Mouse (Mus musculus) liver, embryonic 12.5 days (tissue): ENCODE measurements around the gene Vdac1. TPM values are rescaled to one million over a fixed set of nuclear protein-coding genes. Genes with fewer than 3 reads are reported as not detected.

ENCODE experiments used
- ATAC-seq: fragments of 200-750 bp; cut with Nextera tagmentation; 2 replicates; pipeline ENCODE4 v1.8.0; 2017; ENCODE audit warnings: moderate number of reproducible peaks, mild to moderate bottlenecking, moderate library complexity
- H3K27ac ChIP-seq: fragments of 300-500 bp; sonication (generic); 2 replicates; pipeline ENCODE4 v1.5.1; 2016; ENCODE audit warnings: mild to moderate bottlenecking
- H3K27me3 ChIP-seq: fragments of 300-500 bp; sonication (generic); replicated peaks from 2 replicates; pipeline ENCODE4 v1.6.1; 2016; ENCODE audit warnings: mild to moderate bottlenecking, moderate library complexity
- H3K36me3 ChIP-seq: fragments of 300-500 bp; sonication (generic); 2 replicates; pipeline ENCODE4 v1.6.1; 2016; ENCODE audit warnings: mild to moderate bottlenecking, moderate library complexity
- H3K4me1 ChIP-seq: fragments of 300-500 bp; sonication (generic); 2 replicates; pipeline ENCODE4 v1.6.1; 2016
- H3K4me2 ChIP-seq: fragments of 300-500 bp; sonication (generic); 2 replicates; pipeline ENCODE4 v1.6.1; 2016; ENCODE audit warnings: mild to moderate bottlenecking, moderate library complexity
- H3K4me3 ChIP-seq: fragments of 300-500 bp; sonication (generic); 2 replicates; pipeline ENCODE4 v1.5.1; 2016; ENCODE audit warnings: mild to moderate bottlenecking, moderate library complexity
- H3K9ac ChIP-seq: fragments of 300-500 bp; sonication (generic); 2 replicates; pipeline ENCODE4 v1.6.1; 2016; ENCODE audit warnings: mild to moderate bottlenecking, moderate library complexity
- H3K9me3 ChIP-seq: fragments of 300-500 bp; sonication (generic); replicated peaks from 2 replicates; pipeline ENCODE4 v1.6.1; 2016; ENCODE audit warnings: mild to moderate bottlenecking, moderate library complexity
- WGBS: fragments of 180-500 bp; shearing (Covaris S2); methylation state at CpG from one replicate; pipeline ENCODE4 v1.1.7; 2016; ENCODE audit not compliant: insufficient replicate concordance; 5-methylcytosine and 5-hydroxymethylcytosine counted together
- polyA plus RNA-seq: library from polyadenylated mRNA; unstranded; fragments of >200 nt; fragmentation: Nextera tagmentation; extraction: Ambion mirVana; gene quantifications from 2 replicates; pipeline ENCODE4 v1.2.1, GENCODE M21; 2016

The Vdac1 gene
- 156 and 159 TPM in 2 replicates for polyA plus RNA-seq

DNA sequence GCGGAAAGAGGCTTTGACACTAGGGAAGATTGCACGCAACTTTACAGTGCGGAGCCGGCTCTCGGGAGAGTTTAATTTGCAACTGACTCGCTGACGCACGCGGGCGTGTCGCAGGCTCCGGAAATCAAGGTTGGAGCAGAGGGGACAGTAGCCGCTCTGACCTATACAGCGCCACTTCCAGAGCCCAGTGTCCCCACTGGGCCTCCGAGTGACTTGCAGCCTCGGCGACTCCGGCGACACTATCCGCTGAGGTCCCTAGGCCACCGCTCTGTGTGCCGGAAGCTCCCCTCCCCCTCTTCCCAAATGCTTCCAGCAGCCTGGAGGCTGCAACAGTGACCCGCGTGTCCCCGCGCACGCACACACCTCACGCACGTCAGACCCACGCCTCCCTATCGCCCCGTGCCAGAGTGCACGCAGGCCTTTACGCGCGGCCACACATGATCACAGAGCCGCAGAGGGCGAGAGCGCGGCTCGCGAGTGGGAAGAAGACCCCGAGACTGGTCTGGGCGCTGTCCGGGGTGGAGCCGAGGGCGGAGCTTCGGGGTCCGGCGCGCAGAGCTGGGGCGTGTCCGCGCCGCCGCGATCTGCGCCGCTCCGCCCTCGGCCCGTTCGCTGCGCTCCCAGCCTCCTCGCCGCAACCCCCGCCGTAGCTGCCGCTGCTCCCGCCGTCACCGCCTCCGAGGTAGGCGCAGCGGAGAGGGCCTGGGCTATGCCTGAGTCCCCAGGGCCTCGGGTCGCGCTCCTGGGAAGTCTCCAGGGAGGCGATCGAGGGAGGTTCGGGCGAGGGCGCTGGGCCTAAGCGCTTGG, at the start of gene Vdac1:
Gene Vdac1 (plus strand): TSS at position 390 of the 807 bp plus-strand sequence.
- Histone ChIP-seq H3K4me3 (peak within 1 kb of the TSS; percentile 91), H3K27ac (peak within 1 kb of the TSS; percentile 92), H3K9me3 (0 out of 2 replicates have a peak, but pooled peaks cover 3% of the 10 kb centered on the region), H3K4me1 (peaks cover 57% of the 10 kb centered on the region), H3K4me2 (peak within 1 kb of the TSS; percentile 92), H3K27me3 (no peaks in the 10 kb centered on the region), H3K36me3 (peaks cover 8% of the 10 kb centered on the region), H3K9ac (peak within 1 kb of the TSS; percentile 98)
- peak; percentile 89 for ATAC-seq
- WGBS: under 1% methylated on average over 84 of the region's 84 CpGs

DNA sequence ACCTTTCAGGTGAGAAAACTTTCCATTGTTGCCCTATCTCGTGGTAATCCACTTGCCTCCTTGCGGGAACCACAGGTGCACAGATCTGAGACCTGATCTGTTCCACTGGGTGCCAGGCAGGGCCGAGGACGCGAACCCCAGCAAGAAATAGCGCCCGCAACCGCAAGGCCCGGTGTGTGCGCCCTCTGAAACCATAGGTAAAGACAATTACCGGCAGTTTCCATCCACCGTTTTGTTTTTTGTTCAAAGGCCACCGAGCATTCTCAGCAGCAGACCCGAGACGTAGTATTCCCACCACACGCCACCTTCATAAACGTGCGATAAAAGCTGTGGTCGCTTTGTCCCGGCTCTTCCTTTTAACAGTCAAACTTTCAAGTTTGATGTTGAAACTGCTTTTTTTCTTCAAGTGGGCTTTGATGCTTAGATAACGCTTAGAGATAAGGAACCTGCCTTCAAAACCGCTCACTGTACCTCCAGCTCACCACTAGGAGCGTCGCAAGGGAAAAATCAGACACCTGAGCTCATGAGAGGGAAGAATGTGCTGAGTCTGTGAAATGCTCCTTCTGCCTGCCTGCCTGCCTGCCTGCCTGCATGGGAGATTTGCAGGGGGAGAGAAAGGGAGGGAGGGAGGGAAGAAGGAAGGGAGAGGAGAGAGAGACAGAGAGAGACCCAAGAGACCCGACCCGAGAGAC, 46.4 kb upstream of the Vdac1 start:
- no peak overlapping the region for H3K4me2 ChIP-seq

DNA sequence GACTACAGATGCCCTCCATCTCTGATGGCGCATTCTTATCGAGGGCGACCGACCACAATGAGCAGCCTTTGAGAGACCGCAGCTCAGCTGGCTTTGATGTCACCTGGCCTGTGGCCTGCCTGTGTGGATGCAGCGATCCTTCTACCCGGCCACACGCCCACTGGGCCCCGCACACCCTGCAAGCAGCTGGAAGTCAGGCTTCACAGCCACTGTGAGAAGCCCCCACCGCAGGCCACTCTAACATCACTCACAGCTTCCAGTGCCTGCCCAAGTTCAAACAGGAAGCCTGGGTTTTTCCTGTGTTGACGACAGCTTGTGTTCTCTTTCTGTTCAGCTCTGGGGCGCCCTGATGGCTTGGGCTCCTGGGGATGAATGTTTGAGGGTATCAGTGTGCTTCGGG, 42.2 kb upstream of the Vdac1 start:
- Histone ChIP-seq H3K36me3 (no peaks in the 10 kb centered on the region), H3K4me3 (no peak overlapping the region), H3K27me3 (peaks cover 29% of the 10 kb centered on the region), H3K4me2 (no peak overlapping the region), H3K9me3 (no peaks in the 10 kb centered on the region), H3K27ac (no peak overlapping the region), H3K4me1 (peaks cover 5% of the 10 kb centered on the region; the same call in 1 of the 2 replicates), H3K9ac (no peak overlapping the region)
- WGBS: 22% methylated on average over 13 of the region's 13 CpGs
- no peak for ATAC-seq

More for the DNA sequence above, 46.4 kb upstream of the Vdac1 start:
- Histone ChIP-seq H3K9me3 (no peaks in the 10 kb centered on the region), H3K9ac (no peak overlapping the region), H3K36me3 (no peaks in the 10 kb centered on the region), H3K27me3 (peaks cover 45% of the 10 kb centered on the region), H3K27ac (no peak overlapping the region), H3K4me1 (peaks cover 5% of the 10 kb centered on the region; the same call in 1 of the 2 replicates), H3K4me3 (no peak overlapping the region)
- ATAC-seq: no peak
- 11% methylated on average over 26 of the region's 26 CpGs for WGBS

DNA sequence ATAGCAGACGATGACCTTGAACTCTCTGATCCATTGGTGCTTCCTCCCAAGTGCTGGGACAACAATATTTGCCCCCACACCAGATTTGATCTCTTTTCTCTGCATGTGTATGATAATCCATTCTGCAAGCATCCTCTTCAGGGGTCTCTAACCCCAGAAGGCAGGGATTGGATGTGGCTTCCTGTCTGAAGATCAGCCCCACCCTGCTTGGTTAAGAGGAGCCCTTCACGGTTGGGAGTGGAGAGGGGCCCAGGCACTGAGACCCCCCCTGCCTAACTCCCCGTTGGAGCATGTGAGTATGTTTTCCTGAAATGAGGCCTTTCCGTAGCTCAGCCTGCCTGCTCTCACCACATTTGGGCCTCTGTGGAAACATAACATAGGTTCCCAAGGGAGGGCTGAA, 41.0 kb upstream of the Vdac1 start:
- Histone ChIP-seq H3K9me3 (no peaks in the 10 kb centered on the region), H3K4me1 (peaks cover 5% of the 10 kb centered on the region; the same call in 1 of the 2 replicates), H3K9ac (no peak overlapping the region), H3K36me3 (no peaks in the 10 kb centered on the region), H3K4me3 (no peak overlapping the region), H3K27me3 (peaks cover 22% of the 10 kb centered on the region), H3K4me2 (no peak overlapping the region), H3K27ac (no peak overlapping the region)
- 62% methylated on average over 4 of the region's 4 CpGs for WGBS
- ATAC-seq: no peak

DNA sequence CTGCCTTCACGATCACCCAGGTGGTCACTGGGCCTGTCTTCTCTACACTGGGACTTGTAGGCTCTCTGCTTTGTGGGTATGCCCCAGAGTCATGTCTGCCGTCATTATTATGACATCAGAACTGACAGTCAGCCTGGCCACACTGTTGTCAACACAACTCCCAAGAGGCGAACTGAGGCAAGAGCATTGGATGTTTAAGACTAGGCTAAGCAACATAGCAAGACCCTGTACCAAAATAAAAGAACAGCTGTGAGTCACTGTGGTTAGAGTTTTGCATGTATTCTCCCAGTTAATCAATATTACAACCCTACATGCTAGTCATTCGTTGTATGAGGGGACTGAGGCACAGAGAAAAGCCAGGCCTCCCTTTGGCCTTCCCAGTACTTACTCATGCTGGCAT, 40.1 kb upstream of the Vdac1 start:
- Histone ChIP-seq H3K27ac (no peak overlapping the region), H3K9me3 (no peaks in the 10 kb centered on the region), H3K4me3 (no peak overlapping the region), H3K27me3 (peaks cover 17% of the 10 kb centered on the region), H3K36me3 (no peaks in the 10 kb centered on the region), H3K9ac (no peak overlapping the region), H3K4me1 (peaks cover 5% of the 10 kb centered on the region; the same call in 1 of the 2 replicates), H3K4me2 (no peak overlapping the region)
- WGBS: 63% methylated on average over 4 of the region's 4 CpGs
- ATAC-seq: no peak

DNA sequence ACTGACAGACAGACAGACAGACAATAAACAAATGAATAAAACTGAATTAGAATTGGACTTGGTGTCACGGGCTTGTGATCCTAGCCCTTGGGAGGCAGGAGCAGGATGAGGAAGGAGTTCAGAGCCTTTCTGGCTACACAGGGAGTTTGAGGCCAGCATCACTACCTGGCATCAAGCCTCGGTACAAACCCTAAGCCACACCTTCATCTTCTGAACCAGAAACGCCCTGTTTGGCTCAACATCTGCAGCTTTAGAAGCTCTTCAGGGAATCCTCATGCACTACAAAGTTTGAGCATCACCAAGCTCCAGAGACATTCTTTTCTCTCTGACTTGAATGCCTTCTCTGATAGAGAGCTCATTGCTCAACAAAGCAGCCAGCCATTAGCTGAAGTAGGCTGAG, 39.1 kb upstream of the Vdac1 start:
- H3K36me3 ChIP-seq: no peaks in the 10 kb centered on the region
- H3K4me1 ChIP-seq: peaks cover 5% of the 10 kb centered on the region; the same call in 1 of the 2 replicates
- no peak overlapping the region for H3K4me3 ChIP-seq
- WGBS: 51% methylated on average over 3 of the region's 3 CpGs
- no peak overlapping the region for H3K4me2 ChIP-seq
- ATAC-seq: no peak
- H3K9me3 ChIP-seq: no peaks in the 10 kb centered on the region
- no peak overlapping the region for H3K27ac ChIP-seq
- H3K9ac ChIP-seq: no peak overlapping the region
- peaks cover 17% of the 10 kb centered on the region for H3K27me3 ChIP-seq

DNA sequence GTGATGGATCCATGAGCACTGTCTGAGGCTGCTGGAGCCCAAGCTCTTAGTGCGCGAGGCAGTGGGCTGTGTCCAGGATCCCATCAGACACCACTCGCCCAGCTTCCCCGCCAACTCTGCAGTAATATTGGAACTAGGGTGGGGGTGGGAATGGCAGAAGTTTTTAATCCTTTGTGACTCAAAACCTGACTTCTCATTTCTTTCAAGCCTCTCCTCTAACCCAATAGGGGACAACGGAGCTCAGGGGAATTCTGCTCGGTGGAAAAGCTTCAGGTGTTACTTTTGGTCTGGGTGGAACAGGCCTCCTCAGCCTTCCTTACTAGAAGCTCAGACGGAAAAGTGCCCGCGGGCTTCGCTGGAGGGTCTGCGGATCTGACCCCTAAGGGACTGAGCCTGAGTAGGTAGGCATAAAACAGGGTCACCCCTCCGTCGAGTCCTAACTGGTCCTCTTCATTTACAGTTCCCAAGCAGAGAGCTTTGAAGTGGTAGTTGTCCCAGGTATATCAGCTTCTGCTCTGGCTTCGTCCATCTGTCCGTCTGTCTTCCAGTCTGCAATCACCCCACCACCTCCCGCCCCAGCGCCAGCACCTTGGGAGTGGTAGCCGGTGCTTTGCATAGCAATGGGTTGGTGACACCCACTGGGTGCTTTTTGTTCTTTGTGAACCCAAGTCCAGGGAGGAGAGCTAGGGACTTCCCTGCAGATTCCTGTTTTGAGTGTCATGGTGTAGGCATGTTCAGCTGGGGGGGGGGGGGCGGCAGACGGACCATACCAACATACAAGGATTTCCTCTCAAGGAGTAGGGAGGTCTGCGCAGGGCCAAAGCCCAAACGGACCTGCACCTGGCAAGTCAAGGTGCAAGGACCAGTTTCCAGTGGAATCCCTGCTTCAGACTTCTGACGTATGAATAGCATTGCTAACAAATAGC, 36.0 kb upstream of the Vdac1 start:
- H3K4me3 ChIP-seq: no peak overlapping the region
- 61% methylated on average over 23 of the region's 23 CpGs for WGBS

DNA sequence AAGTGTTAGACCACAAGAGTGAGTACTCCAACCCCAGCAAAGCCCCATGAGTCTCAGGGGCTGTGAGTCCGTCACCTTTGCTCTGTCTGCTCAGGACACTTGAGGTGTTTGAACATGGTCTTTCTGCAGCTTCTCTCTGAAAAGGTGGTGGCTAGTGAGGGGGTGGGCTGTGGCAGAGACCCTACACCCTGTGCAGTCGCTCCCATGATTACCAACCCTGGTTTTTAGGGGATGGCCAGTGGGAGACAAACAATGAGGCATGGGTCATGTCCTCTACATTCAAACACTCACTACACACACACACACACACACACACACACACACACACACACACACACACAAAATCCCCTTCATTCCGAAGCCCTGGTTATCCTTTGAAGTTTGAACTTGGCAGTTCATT, 33.3 kb upstream of the Vdac1 start:
- no peak overlapping the region for H3K4me2 ChIP-seq
- no peak for ATAC-seq
- H3K4me3 ChIP-seq: no peak overlapping the region
- 38% methylated on average over 3 of the region's 3 CpGs for WGBS
- H3K36me3 ChIP-seq: no peaks in the 10 kb centered on the region
- no peak overlapping the region for H3K9ac ChIP-seq
- no peaks in the 10 kb centered on the region for H3K9me3 ChIP-seq
- no peak overlapping the region for H3K27ac ChIP-seq
- no peaks in the 10 kb centered on the region for H3K4me1 ChIP-seq
- H3K27me3 ChIP-seq: peaks cover 9% of the 10 kb centered on the region

More for the DNA sequence above, 36.0 kb upstream of the Vdac1 start:
- no peak for ATAC-seq
- Histone ChIP-seq H3K36me3 (no peaks in the 10 kb centered on the region), H3K4me2 (no peak overlapping the region), H3K27me3 (peaks cover 8% of the 10 kb centered on the region), H3K9me3 (no peaks in the 10 kb centered on the region), H3K9ac (no peak overlapping the region), H3K4me1 (no peaks in the 10 kb centered on the region), H3K27ac (no peak overlapping the region)

DNA sequence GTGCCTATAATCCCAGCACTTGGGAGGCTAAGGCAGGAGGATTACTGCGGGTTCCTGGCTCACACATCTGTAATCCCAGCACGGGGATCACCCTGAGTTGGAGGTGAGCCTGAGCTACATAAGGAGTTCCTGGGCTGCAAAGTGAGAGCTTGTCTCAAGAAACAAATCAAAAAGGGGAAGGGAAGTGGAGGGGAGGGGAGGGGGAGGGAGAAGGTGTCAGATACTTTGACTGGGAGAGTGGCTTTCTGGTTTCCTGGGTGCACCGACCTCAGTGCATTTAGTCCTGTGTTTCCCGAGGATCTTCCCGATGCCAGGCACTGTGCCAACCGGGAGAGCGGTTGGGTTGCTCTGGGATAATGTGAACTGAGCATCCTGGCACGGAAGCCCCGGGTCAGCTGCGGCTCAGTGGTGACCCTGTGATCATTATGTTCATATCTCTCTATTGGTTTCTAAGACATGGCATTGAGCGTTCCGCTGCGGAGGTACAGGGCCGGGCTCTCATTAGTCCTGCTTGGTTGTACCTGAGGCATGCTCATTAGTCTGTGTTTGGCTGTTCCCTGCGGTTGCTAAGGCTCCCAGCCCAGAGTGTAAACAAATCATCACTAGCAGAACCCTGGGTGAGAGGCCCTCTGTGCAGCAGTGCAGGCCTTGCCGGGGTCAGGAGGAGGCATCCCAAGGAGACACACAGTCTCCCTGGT, 28.1 kb upstream of the Vdac1 start:
- no peak for ATAC-seq
- H3K9me3 ChIP-seq: no peaks in the 10 kb centered on the region
- WGBS: 48% methylated on average over 16 of the region's 16 CpGs

DNA sequence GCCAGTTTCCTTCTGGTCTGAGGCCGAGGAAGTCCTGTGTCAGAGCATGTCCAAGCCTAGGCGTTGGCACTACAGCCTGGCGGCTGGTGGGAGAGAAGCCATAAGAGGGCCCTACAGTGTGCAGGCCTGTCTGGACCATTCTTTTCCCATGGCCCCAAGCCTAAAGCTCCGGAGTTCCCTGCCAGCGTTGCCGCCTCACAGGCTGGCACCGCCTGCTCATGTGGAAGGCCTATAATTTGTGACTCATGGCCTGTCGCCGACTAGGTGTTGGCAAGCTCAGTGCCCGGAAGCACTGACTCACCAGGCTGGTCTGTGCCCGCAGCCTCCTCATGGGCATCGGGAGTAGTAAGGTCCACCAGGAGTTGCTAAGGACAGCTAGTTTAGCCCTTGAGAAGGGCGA, 27.0 kb upstream of the Vdac1 start:
- H3K4me3 ChIP-seq: no peak overlapping the region
- no peak overlapping the region for H3K27ac ChIP-seq
- H3K36me3 ChIP-seq: no peaks in the 10 kb centered on the region
- WGBS: 81% methylated on average over 13 of the region's 13 CpGs
- ATAC-seq: no peak
- no peaks in the 10 kb centered on the region for H3K9me3 ChIP-seq
- H3K4me1 ChIP-seq: no peaks in the 10 kb centered on the region
- peaks cover 6% of the 10 kb centered on the region; the same call in 1 of the 2 replicates for H3K27me3 ChIP-seq
- H3K9ac ChIP-seq: no peak overlapping the region
- no peak overlapping the region for H3K4me2 ChIP-seq

More for the DNA sequence above, 28.1 kb upstream of the Vdac1 start:
- peaks cover 6% of the 10 kb centered on the region; the same call in 1 of the 2 replicates for H3K27me3 ChIP-seq
- H3K9ac ChIP-seq: 0 out of 2 replicates have a peak overlapping the region, but pooled peaks have one; percentile 27
- H3K4me3 ChIP-seq: no peak overlapping the region
- H3K4me2 ChIP-seq: no peak overlapping the region
- H3K27ac ChIP-seq: no peak overlapping the region
- H3K36me3 ChIP-seq: no peaks in the 10 kb centered on the region
- no peaks in the 10 kb centered on the region for H3K4me1 ChIP-seq

DNA sequence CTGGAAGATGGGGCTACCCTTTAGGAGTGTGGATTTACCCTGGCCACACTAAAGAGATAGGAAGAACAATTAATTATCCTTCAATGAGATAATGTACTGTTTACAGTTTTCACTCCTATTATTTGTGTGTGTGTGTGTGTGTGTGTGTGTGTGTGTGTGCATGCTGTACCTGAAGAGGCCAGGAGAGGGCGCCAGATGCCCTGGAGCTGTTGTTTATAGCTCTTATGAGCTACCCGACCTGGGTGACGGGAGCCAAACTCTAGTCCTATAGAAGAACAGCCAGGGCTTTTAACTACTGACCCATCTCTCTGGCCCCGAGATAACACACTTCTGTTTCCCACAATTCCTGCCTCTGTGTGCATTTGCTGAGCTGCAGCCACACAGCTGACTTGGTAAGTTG, 25.4 kb upstream of the Vdac1 start:
- no peak for ATAC-seq
- Histone ChIP-seq H3K27ac (no peak overlapping the region), H3K9ac (no peak overlapping the region), H3K4me2 (no peak overlapping the region), H3K4me1 (no peaks in the 10 kb centered on the region), H3K9me3 (no peaks in the 10 kb centered on the region), H3K36me3 (no peaks in the 10 kb centered on the region), H3K4me3 (no peak overlapping the region), H3K27me3 (peaks cover 6% of the 10 kb centered on the region; the same call in 1 of the 2 replicates)
- WGBS: 55% methylated on average over 4 of the region's 4 CpGs
